Mouse (Mus musculus) bone marrow macrophage, adult 2 months (primary cell): ENCODE data around the gene St6galnac5.

Source experiments
- CTCF ChIP-seq: IDR thresholded peaks from 2 replicates; pipeline ENCODE4 v1.5.1; 2012; ENCODE audit warnings: low read depth, mild to moderate bottlenecking, low read length, moderate library complexity
- POLR2A ChIP-seq: IDR thresholded peaks from 2 replicates; pipeline ENCODE4 v1.6.1; 2012; ENCODE audit warnings: mild to moderate bottlenecking, low read depth, low read length, borderline replicate concordance

- TF ChIP-seq CTCF (no peak), POLR2A (no peak)
These were observed 189.0 kb downstream of the St6galnac5 start for GRCm38 (mm10) chr3:152793006-152793405.
